Mouse (Mus musculus): Measurements from ENCODE around the gene Alkbh2.

The Alkbh2 gene

DNA sequence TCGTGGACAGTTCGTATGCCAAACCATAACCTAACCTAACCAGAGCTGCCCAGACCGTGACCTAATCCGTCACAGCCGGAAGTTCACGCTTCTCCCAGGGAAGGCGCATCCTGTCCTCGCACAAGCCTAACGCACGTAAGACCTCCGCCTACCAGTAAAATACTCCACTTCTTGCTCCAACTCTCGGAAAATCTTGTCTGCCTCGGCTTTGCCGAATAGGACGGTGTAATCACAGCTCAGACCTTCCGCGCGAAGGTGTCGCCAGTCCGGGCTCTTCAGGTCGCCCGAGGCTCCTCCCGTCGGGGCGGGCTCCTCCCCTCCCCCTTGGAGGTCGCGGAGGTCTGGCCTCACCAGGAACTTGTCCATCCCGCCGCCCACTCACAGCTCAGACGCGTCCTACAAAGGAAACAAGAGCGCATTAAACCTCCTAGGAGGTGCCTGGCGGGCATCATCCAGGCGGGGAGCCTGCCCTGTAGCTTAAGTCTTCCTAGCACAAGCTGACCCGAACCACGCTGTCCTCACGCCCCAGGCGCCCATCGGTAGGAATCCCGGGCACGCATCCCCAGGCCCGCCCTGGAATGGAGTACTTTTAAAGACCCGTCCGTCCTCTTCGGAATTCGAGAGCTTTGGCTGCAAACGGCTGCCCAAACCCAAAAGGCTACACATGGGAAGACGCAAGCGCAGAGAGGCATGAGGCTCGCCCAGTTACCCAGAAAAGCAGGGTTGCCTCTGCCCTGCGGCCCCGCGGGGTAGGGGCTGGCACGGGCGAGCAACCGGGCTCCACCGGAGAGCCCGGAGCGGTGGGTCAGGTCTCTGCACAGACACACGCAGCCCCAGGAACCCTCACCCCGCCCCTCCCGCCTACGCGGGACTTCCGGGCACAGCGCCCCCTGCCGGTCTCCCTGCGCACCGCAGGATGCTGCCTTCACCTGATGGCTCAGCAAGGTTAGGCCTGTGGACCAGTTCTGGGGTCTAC lies at the start of gene Alkbh2:
Alkbh2 (minus strand) TSS at position 845 of the 976 bp plus-strand sequence.
- peak; percentile 92 for DNase-seq (ENCODE audit: low read depth, low spot score)

GRCm38 (mm10) chr5:114176548-114177400 lies 48.8 kb upstream of the Alkbh2 start:
- DNase-seq (ENCODE audit: low read depth, low spot score), result peak; percentile 44

DNA sequence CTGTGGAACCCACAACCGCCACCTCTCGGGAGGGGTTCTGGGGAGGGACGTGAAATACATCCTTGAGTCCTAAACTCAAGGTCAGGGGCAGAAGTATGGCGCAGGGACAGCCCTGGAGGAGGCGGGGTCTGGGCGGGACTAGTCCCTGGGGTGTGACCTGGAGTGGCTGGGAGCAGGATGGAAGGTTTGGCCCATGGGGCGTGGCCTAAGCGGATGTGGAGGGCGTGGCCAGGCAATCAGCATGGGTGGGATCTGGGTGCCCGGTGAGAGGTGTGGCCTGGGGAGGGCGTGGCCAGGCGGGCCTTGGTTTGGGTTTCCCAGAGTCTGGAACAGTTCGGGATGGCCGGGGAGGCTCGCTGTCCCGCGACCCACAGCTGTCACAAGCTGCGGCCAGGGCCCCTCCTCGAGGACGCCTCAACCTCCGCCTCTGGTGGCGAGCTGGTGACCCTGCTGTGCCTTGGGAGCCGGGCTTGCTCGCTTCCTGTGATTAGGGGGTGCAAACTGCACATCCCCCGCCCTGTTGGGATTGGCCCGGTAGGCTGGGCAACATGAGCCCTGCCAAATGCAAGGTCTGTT lies 47.7 kb upstream of the Alkbh2 start:
- DNase-seq (ENCODE audit: low read depth, low spot score), result peak; percentile 99

DNA sequence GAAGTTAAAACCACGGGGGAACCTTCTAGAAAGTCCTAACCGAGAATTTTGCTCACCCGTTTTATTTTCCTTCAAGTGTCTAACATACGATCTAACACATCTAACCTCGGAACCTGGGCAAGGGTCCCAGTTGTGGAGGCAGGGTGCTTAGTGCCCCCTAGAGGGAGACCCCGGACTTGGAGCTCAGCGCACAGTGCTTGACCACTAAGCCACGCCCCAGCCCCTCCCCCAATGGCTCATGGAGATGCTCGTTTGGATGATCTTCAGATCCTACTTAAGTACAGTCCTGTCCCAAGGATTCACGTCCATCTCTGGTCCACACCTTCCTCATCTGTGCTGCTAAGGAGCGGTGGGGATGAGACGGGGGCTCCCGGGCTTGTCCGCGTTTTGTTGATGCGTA lies 46.6 kb upstream of the Alkbh2 start:
- peak; percentile 83 for DNase-seq (ENCODE audit: low read depth, low spot score)

DNA sequence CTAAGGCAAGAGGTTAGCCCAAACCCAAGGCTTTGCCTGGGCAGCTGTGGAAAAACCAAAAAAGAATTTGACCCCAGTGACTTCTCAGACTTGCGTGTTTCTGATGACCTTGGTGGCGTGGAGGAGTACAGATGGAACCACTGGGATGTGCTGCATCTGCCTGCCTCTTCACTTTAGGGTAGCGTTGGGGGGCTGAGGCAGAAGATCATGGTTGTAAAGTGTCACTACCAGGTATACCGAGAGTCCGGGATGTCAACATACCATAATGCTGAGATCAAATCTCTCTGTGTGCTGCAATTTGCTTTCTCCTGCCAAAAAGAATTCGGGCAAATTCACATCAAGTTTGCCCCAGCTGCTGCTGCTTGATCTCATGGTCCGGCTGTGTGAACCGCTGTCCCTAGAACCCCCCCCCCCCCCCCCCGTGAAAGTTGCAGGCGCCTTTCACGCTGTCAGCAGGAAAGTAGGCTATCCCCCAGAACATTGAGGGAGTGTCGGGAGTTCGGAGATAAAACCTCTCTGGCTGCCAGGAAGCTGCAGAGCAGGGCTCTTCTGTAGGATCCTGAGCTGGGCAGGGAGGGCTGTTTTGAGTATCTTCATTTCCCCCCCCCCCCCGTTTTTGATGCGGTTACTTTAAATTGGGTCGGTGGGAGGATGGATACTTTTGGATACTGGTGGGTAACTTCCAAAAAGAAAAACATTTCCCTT lies 46.0 kb upstream of the Alkbh2 start:
- no peak for DNase-seq (ENCODE audit: low read depth, low spot score)

- DNase-seq (ENCODE audit: low read depth, low spot score), result peak; percentile 43
Observed at GRCm38 (mm10) chr5:114173458-114173857, 45.4 kb upstream of the Alkbh2 start.

GRCm38 (mm10) chr5:114172936-114173335 lies 44.9 kb upstream of the Alkbh2 start:
- DNase-seq (ENCODE audit: low read depth, low spot score), result no peak

GRCm38 (mm10) chr5:114170345-114170744 lies 42.3 kb upstream of the Alkbh2 start:
- DNase-seq (ENCODE audit: low read depth, low spot score), result no peak

- DNase-seq (ENCODE audit: low read depth, low spot score), result no peak
Observed at GRCm38 (mm10) chr5:114163117-114163696, 35.2 kb upstream of the Alkbh2 start.

- no peak for DNase-seq (ENCODE audit: low read depth, low spot score)
Observed at GRCm38 (mm10) chr5:114162106-114162815, 34.2 kb upstream of the Alkbh2 start.

GRCm38 (mm10) chr5:114161424-114161823 lies 33.4 kb upstream of the Alkbh2 start:
- DNase-seq (ENCODE audit: low read depth, low spot score), result no peak

DNA sequence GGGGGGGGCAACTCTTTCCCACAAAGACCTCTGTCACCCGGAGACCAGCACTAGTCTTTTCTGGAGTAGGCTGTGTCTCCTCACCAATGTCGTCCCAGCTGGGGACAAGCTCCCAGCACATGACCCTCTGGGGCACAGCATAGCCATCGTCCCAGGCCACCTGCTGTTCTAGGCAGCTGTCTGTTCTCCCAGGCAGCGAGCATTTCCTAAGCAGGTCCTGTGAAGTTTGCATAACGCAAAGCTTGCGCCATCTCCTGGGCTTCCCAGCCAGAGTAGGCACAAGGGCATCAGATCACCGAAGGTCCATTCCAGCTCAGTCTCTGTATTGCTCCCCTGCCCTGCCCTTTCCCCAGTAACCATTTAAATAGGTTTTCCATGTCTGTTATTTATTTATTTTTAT lies 29.2 kb upstream of the Alkbh2 start:
- no peak for DNase-seq (ENCODE audit: low read depth, low spot score)

DNA sequence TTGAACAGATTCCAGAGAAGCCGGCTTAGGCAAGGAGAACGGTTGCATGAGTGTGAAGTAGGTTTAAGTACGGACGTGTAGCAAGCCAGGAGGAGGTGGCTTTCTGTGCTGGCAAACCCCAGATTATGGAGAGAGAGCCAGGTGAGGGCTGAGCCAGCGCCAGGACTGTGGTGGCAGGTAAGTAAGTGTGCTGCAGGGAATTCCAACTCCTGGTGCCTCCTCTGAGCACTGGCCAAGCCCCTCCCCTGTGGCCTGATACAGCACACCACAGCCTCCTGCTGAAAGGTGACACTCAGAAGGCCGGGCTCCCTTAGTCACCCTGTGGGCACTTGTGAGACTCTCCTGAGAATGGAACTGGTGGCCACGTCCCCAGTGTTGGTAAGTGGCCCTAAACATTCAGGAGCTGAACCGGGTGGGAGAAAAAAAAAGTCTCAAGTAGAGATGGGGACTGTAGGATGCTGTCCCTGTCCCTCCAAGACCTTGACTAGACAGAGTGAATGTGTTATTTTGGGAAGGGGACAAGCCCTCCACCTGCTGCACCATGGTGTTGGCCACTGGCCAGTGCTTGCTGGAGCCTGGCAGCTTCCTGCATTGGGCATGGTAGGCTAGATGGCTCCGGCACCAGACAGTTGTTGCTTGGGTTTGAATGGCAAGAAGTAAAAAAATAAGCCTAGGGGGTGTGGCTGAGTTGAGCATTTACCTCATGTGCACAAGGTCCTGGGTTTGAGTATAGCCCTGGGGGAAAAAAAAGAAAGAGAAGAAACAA lies 27.3 kb upstream of the Alkbh2 start:
- no peak for DNase-seq (ENCODE audit: low read depth, low spot score)

DNA sequence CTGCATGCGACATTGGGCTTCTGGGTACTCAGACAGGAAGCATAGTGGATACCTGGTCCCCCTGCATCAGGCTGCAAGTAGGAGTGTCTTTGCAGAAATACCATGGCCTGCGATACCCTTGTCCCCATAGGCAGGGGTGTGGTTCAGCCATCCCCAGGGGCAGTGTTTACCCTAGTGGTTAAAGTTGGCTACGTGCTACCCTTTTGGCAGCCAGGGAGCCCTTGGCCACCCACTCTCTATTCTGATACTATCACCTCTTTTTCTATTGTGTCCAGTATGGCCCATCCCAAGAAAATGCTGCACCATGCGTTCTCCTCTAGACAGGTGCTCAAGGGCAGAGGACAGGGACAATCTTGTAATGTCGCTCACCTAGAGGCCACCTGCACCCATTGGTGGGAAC lies 26.7 kb upstream of the Alkbh2 start:
- no peak for DNase-seq (ENCODE audit: low read depth, low spot score)

GRCm38 (mm10) chr5:114153490-114153889 lies 25.5 kb upstream of the Alkbh2 start:
- peak; percentile 55 for DNase-seq (ENCODE audit: low read depth, low spot score)

- DNase-seq (ENCODE audit: low read depth, low spot score), result no peak
Observed at GRCm38 (mm10) chr5:114152359-114153092, 24.5 kb upstream of the Alkbh2 start.

DNA sequence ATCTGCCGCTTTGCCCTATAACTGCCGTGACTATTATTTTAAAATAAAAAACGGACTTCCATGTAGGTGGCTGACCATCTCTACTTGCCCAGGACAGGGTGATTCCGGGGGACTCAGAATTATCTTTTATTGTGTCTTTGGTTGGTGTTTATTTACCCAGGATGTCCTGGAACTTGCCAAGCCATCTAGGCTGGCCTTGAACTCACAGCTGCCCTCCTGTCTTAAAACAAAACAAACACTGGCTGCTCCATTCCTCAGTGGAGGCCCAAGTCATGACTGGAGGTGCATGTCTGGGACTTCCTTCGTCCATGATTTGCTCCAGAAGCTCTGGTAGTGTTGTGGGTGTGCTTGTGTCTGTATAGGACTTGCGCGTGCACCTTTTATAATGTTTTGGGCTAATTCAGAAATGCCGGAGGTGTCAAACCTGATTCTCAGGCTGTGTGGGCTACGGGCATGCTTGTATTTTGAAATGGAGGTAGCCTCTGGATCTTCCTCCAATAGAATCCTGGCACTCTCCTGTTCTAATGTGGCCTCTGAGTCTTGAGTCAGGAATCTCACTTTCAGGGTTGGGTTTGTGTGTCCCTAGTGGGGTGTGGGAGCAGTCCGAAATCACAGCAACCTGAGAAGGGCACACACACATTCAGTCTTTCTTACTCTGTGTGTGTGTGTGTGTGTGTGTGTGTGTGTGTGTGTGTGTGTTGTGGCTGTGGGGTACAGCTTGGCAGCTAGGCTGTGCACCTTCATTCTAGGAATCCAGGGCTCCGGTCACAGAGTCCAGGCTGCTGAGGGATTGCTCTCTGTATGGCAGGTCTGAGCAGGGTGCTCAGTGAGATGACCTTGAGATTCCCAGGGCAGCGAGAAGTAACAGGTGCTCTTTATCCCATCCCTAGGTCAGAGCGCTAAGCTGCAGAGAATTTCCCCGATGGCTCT lies 19.3 kb upstream of the Alkbh2 start:
- no peak for DNase-seq (ENCODE audit: low read depth, low spot score)

All from A20 (cell line).